Mouse (Mus musculus) G1E (cell line): ENCODE data around the gene Yju2.

ENCODE experiments used
- CTCF ChIP-seq: IDR thresholded peaks from 2 replicates; pipeline ENCODE4 v1.5.1; 2012; ENCODE audit warnings: low read depth, low read length, inconsistent platforms, mixed read lengths
- GATA1 ChIP-seq: IDR thresholded peaks from 2 replicates; pipeline ENCODE4 v1.6.1; 2012; ENCODE audit warnings: borderline replicate concordance, low read length, inconsistent platforms, mixed read lengths
- GATA2 ChIP-seq: IDR thresholded peaks from 2 replicates; pipeline ENCODE4 v1.6.1; 2012; ENCODE audit warnings: low read depth, low read length, inconsistent platforms, borderline replicate concordance
- POLR2AphosphoS5 ChIP-seq: IDR thresholded peaks from 2 replicates; pipeline ENCODE4 v1.6.1; 2012; ENCODE audit warnings: low read depth, low read length, inconsistent platforms; ENCODE audit not compliant: insufficient replicate concordance
- TAL1 ChIP-seq: conservative IDR thresholded peaks from 2 replicates; pipeline ENCODE4 v1.6.1; 2012; ENCODE audit warnings: low read depth, low read length, inconsistent platforms, mixed read lengths

DNA sequence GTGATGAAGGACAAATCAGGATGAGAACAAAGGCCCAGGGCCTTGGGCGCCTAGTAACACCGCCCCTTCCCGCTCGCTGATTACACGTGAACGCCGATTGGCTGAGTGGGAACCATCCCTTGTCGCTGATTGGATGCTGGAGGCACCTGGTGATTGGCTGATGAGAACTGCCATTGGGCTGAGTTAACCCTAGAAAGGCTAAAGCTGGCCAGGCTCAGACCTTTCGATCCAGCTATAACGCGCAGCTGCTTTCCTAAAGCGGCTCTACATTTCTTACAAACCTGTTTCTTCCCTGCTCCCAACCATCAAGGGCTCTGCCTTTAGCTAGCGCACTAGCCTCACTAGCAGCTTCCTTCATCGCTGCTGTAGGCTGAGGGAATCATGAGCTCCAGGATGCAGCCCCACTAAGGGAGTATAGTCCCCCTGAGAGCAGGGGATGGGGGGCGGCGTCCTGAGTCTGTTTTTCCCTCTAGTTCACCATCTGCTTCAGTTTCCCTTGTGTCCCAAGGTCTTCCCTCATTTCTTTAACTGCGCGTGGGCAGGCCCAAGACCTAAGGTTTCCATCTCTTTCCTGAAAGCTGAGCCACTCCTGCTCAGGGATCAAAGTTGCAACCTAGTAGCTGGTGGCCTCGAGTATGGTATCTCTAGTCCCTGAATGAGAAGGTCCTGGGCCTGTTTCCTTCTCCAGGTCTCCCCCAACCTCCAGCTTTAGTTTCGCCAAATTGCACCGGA is 49.6 kb downstream of the Yju2 start:
- TF ChIP-seq CTCF = no peak
- TF ChIP-seq POLR2AphosphoS5 = no peak
- TF ChIP-seq GATA1 = no peak
- TF ChIP-seq GATA2 = no peak
- no peak for TF ChIP-seq TAL1
